Mouse (Mus musculus): ENCODE results near the gene Ang5.
A peak's percentile ranks its signal among the peaks of the same experiment; 100 is the strongest.
"Not testable (repeated sequence)": the region's sequence is repeated elsewhere in the genome, so short reads cannot be mapped to it uniquely, and the experiment has no call there.

Ang5 gene

DNA sequence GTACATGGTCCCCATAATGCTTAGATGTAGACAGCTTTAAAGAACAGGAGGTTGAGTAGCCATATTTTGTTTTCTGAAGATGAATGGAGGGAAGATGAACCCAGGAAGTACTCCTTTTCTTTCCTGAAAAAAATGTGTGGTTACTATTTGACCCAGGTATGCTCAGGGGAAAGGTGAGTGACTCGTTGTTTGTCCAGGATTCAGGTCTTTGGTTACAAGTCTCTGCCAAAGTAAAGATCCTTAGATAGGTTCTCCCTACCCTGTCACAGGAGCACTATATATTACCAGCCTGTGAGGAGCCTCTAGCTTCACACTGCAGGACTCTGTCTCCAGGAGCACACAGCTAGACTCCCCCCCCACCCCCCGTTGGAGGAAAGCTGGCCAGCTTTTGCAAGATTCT lies at the start of gene Ang5:
TSS of gene Ang5 (plus strand) at position 301 of the 400 bp plus-strand sequence.
- not testable (repeated sequence) for H3K36me3 ChIP-seq (ENCODE audit: control insufficient read depth, insufficient read depth, low read length, poor library complexity, severe bottlenecking); DNase-seq (ENCODE audit: low read depth, low spot score); H3K27me3 ChIP-seq (ENCODE audit: control insufficient read depth, insufficient read depth, low read length, poor library complexity, severe bottlenecking)

DNA sequence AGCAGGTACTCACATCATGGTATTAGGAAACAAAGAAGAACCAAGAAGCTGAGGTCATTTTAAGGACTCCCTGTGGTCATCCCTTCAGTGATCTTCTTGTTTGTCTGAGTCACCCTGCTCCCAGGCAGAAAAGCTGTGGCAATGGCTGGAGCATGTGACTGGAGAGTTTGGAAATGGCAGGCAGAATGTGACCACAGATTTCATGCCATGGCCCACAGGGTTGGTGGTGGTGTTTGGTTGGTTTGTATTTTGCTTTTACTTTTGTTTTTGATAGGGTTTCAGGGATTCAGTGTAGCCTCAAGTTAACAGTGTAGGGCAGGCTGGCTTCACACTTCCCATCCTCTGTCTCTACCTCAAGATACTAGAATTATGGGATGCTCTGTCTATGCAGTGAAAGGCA lies 38.7 kb upstream of the Ang5 start:
- H3K36me3 ChIP-seq (ENCODE audit: control insufficient read depth, insufficient read depth, low read length, poor library complexity, severe bottlenecking); H3K27me3 ChIP-seq (ENCODE audit: control insufficient read depth, insufficient read depth, low read length, poor library complexity, severe bottlenecking); DNase-seq (ENCODE audit: low read depth, low spot score): not testable (repeated sequence)

DNA sequence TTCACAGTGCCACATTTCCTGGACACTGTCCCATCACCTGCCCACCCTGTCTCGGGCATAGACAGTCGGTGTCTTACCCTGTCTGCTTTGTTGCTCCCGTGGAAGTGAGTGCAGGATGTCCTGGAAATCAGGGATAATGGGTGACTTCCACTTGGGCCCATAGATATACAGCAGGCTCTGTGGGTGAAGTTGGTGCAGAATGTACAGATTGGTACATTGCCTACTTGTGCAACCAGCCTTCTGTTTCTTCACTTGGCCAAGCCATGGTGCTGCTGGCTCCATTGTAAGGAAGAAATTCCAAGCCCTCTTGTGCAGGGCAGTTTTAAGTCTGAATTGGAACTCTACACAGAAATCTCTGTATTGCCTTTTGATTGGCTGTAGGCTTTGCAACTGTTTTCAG lies 33.4 kb upstream of the Ang5 start, which contains the start of gene Ear10:
TSS of gene Ear10 (minus strand) at position 101 of the 400 bp plus-strand sequence.
- H3K27me3 ChIP-seq (ENCODE audit: control insufficient read depth, insufficient read depth, low read length, poor library complexity, severe bottlenecking); H3K36me3 ChIP-seq (ENCODE audit: control insufficient read depth, insufficient read depth, low read length, poor library complexity, severe bottlenecking); DNase-seq (ENCODE audit: low read depth, low spot score): not testable (repeated sequence)

DNA sequence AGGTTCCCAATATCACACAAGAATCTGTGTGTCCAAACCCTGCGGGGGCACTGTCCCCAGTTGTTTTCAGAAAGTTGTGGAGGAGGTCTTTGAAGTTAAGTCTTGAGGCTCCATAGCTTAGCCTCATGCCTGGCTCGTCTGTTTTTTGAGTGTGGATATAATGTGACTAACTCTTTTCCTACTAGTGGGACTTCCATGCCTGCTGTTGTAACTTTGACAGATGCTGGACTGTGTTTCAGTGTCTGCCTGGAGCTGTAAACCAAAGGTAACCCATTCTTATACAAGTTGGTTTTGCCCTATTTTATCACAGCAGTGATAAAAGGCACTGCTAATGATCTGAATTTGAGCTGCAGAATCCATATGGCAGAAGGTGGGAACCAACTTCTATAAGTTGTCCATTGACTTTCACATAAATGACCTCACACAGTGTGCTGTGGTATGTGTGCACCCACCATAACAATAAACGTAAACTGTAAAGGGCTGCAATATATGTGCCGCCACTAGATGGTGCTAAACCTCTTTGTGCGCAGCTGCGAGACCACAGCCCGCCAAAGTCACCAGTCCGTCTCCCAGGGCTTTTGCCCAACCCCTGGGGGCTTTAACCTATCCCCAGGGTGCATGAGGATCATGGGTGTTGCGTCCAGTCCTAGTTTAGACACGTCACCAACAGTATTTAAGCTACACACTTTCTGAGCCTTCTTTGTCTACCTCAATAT lies 32.0 kb upstream of the Ang5 start, which contains the start of gene Gm8113:
TSS of gene Gm8113 (plus strand) at position 703 of the 716 bp plus-strand sequence.
- peak; percentile 59 for DNase-seq (ENCODE audit: low read depth, low spot score)
- not testable (repeated sequence) for H3K36me3 ChIP-seq (ENCODE audit: control insufficient read depth, insufficient read depth, low read length, poor library complexity, severe bottlenecking); H3K27me3 ChIP-seq (ENCODE audit: control insufficient read depth, insufficient read depth, low read length, poor library complexity, severe bottlenecking)

DNA sequence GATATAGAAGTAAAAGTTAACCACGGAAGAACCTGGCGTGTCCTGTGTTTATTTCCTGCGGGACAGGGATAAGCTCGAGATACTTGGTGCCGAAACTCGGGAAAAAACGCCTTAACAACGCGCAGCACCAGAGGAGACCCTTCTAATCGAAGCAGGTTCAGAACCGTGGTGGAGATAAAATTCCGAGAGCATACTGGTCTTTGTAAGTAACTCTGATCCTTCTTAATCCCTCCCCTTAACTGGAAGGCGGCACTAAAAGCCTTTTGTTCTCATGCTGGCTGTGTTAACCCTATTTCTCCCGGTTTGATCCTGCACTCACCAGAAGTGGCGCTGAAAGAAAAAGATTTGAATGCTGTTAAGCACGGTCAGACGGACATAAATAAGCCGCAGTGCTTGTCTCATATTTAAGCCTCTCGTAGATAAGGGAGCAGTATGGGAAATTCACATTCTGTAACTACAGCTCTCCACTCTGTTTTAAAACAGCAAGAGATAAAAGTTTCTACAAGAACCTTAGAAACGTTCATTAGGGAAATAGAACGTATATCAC lies 31.4 kb upstream of the Ang5 start:
- H3K27me3 ChIP-seq (ENCODE audit: control insufficient read depth, insufficient read depth, low read length, poor library complexity, severe bottlenecking); H3K36me3 ChIP-seq (ENCODE audit: control insufficient read depth, insufficient read depth, low read length, poor library complexity, severe bottlenecking); DNase-seq (ENCODE audit: low read depth, low spot score): not testable (repeated sequence)

DNA sequence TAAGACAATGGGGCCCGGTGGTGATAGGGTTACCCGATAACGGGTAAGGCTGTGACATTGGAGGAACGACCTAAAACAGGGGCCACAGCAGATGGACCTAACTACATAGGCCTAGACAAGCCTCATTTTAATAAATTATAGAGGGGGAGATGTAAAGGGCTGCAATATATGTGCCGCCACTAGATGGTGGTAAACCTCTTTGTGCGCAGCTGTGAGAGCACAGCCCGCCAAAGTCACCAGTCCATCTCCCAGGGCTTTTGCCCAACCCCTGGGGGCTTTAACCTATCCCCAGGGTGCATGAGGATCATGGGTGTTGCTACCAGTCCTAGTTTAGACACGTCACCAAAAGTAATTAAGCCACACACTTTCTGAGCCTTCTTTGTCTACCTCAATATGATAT lies 23.9 kb upstream of the Ang5 start:
- not testable (repeated sequence) for H3K36me3 ChIP-seq (ENCODE audit: control insufficient read depth, insufficient read depth, low read length, poor library complexity, severe bottlenecking); H3K27me3 ChIP-seq (ENCODE audit: control insufficient read depth, insufficient read depth, low read length, poor library complexity, severe bottlenecking)
- peak; percentile 28 for DNase-seq (ENCODE audit: low read depth, low spot score)

DNA sequence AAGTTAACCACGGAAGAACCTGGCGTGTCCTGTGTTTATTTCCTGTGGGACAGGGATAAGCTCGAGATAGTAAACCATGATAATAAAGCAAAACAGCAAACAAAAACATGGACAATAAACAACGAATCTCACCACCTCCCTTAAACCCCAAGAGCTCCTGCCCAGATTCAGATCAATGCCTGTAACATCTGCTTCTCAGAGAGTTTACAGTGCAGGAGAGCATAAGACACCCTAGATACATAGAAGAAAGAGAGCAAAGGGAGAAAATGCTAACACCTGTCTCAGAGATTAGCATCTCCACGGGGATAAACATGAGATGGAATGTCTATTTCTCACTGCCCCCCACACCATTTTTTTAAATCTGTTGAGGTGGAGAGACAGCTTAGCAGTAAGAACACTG lies 23.5 kb upstream of the Ang5 start:
- H3K36me3 ChIP-seq (ENCODE audit: control insufficient read depth, insufficient read depth, low read length, poor library complexity, severe bottlenecking); DNase-seq (ENCODE audit: low read depth, low spot score): not testable (repeated sequence)

DNA sequence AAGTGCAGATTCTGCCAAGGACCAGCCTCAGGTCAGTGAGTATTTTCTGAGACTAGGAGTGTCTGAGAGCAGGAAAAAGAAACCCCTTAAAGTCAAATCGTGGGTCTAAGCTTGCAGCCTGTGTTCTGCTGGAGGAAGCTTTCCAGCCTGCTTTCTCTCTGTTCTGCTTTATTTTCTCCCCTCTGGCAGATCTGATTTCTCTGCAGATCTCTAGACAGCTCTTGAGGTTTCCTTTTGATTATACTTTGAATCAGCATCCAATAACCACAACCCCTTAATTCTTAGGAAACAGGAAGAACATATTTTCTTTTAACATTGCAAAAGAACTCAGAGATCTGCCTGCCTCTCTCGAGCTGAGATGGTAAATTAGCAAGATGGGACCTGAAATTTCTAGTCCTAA lies 3.5 kb upstream of the Ang5 start:
- not testable (repeated sequence) for DNase-seq (ENCODE audit: low read depth, low spot score); H3K27me3 ChIP-seq (ENCODE audit: control insufficient read depth, insufficient read depth, low read length, poor library complexity, severe bottlenecking); H3K36me3 ChIP-seq (ENCODE audit: control insufficient read depth, insufficient read depth, low read length, poor library complexity, severe bottlenecking)

More for the DNA sequence above, 23.5 kb upstream of the Ang5 start:
- not testable (repeated sequence) for H3K27me3 ChIP-seq (ENCODE audit: control insufficient read depth, insufficient read depth, low read length, poor library complexity, severe bottlenecking)

DNA sequence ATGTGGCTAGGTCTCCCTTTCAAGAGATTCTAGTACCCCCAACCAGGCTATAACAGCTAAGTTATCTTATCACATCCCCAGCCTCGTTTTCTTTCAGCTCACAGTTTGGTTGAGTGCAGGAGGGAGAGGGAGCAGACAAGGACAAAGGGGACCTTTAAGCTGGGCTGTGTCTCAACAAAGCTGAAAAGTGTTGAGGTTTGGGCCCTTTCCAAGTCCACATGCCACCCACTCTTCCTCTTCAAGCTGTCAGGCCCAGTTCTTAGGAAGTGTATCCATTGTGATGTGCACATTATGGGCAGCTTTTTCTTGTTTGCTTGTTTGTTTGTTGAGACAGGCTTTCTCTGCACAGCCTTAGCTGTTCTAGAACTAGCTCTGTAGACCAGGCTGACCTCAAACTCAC lies 1.8 kb upstream of the Ang5 start:
- DNase-seq (ENCODE audit: low read depth, low spot score); H3K27me3 ChIP-seq (ENCODE audit: control insufficient read depth, insufficient read depth, low read length, poor library complexity, severe bottlenecking); H3K36me3 ChIP-seq (ENCODE audit: control insufficient read depth, insufficient read depth, low read length, poor library complexity, severe bottlenecking): not testable (repeated sequence)

DNA sequence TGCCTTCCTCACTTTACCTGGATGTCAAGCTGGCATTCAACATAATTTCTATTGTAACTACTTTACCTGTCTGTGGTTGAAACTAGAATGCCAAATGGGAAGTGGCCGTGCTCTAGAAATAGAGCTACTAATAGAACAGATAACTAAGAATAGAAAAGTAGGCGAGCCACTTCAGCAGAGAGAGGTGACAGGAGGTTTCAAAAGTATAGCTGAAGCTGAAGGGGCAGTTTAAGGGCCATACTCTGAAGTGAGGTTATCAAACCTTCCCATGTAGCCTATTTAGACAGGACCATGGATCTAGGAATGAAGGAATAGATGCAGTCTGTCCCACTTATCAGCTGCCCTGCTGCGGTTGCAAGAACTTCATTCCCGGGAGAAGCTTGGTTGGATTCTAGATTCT lies 26.6 kb downstream of the Ang5 start:
- H3K36me3 ChIP-seq (ENCODE audit: control insufficient read depth, insufficient read depth, low read length, poor library complexity, severe bottlenecking): no peaks in the 10 kb centered on the region
- DNase-seq (ENCODE audit: low read depth, low spot score): no peak
- H3K27me3 ChIP-seq (ENCODE audit: control insufficient read depth, insufficient read depth, low read length, poor library complexity, severe bottlenecking): no peaks in the 10 kb centered on the region

DNA sequence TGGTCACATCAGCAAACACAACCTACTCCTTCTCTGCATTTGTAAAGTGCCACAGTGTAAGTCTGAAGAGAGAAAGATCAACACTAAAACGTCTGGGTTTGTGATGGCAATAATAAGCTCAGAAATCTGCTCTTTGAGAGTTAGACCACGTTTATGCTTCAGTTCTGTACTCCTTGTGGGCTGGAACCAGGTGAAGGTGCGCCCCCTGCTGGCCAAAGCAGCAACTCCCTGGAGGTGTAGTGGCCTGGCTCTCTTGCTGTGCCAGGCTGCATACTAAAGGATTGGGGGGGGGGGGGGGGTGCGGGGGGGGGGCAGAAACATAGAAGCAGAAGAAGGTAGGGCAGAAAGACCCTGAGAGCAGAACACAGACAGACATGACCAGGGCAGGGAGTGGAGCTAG lies 27.0 kb downstream of the Ang5 start:
- H3K27me3 ChIP-seq (ENCODE audit: control insufficient read depth, insufficient read depth, low read length, poor library complexity, severe bottlenecking): no peaks in the 10 kb centered on the region
- no peaks in the 10 kb centered on the region for H3K36me3 ChIP-seq (ENCODE audit: control insufficient read depth, insufficient read depth, low read length, poor library complexity, severe bottlenecking)
- peak; percentile 29 for DNase-seq (ENCODE audit: low read depth, low spot score)

DNA sequence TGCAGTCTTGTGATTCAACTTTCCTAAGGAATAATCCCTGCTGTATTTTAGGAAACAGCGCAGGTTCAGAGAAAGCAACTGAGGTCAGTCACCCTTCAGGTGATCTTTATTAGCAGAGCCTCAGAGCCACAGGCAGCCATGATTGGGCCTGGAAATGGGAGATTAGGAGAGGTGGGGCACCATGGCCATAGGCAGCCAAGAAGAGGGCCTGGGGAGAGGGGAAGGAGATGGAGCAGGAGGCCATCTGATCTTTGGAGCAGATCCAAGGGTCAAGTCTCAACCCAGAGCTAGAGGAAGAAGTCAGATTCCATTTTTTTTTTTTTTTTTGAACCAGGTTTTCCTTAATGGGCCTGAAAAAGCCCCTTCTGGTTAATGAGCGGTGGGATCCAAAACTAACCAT lies 29.3 kb downstream of the Ang5 start:
- no peaks in the 10 kb centered on the region for H3K36me3 ChIP-seq (ENCODE audit: control insufficient read depth, insufficient read depth, low read length, poor library complexity, severe bottlenecking)

DNA sequence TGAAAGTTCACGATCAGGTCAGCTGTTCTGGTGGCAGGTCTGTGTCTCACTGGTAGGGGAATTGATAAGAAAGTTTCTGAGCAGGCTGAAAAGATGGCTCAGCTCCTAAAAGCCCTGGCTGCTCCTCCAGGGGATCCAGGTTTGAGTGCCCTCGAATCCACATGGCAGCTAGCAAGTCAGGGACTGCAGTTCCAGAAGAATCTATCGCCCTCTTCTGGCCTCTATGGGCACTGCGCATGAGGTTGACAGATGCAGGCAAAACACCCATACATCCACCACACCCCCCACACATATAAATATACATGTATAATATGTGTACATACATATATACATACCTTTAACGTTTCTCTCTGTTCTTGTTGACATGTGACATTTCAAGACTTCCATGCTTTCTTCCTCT lies 30.5 kb downstream of the Ang5 start:
- H3K36me3 ChIP-seq (ENCODE audit: control insufficient read depth, insufficient read depth, low read length, poor library complexity, severe bottlenecking); H3K27me3 ChIP-seq (ENCODE audit: control insufficient read depth, insufficient read depth, low read length, poor library complexity, severe bottlenecking): not testable (repeated sequence)
- DNase-seq (ENCODE audit: low read depth, low spot score): peak; percentile 1

More for the DNA sequence above, 29.3 kb downstream of the Ang5 start:
- H3K27me3 ChIP-seq (ENCODE audit: control insufficient read depth, insufficient read depth, low read length, poor library complexity, severe bottlenecking): no peaks in the 10 kb centered on the region
- no peak for DNase-seq (ENCODE audit: low read depth, low spot score)

DNA sequence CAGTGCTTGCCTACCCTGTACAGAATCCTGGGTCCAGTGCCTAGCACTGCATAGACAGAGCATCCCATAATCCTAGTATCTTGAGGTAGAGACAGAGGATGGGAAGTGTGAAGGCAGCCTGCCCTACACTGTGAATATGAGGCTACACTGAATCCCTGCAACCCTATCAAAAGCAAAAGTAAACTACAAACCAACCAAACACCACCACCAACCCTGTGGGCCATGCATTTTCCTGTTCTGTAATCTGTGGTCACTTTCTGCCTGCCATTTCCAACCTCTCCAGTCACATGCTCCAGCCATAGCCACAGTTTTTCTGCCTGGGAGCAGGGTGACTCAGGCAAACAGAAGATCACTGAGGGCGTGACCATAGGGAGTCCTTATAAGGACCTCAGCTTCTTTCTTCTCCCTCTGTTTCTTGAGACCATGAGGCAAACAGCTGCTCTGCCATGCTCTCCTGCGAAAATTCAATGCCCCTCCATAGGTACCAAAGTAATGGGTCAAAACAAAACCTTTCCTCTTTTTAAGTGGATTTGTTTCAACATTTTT lies 41.7 kb downstream of the Ang5 start:
- not testable (repeated sequence) for DNase-seq (ENCODE audit: low read depth, low spot score)

DNA sequence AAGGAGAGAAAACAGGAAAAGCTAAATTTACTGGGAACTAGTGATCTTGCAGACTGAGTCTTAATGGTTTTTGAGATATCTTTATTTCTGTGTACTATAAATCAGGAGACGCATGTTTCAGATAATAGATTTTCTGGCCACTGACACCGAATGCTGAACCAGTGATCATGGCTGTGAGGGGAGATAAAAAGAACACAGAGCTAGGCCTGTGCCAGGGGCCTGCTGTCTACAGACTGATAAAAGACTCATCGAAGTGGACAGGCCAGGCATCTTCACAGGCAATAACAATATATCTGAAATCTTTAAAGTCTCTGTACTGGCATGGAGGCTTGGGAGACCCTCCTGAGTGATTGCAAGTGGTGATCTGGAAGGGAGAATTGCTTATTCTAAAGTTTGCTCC lies 44.7 kb downstream of the Ang5 start:
- no peak for DNase-seq (ENCODE audit: low read depth, low spot score)
- Histone ChIP-seq H3K36me3 (ENCODE audit: control insufficient read depth, insufficient read depth, low read length, poor library complexity, severe bottlenecking) (no peaks in the 10 kb centered on the region), H3K27me3 (ENCODE audit: control insufficient read depth, insufficient read depth, low read length, poor library complexity, severe bottlenecking) (no peaks in the 10 kb centered on the region)

More for the DNA sequence above, 41.7 kb downstream of the Ang5 start:
- H3K27me3 ChIP-seq (ENCODE audit: control insufficient read depth, insufficient read depth, low read length, poor library complexity, severe bottlenecking); H3K36me3 ChIP-seq (ENCODE audit: control insufficient read depth, insufficient read depth, low read length, poor library complexity, severe bottlenecking): not testable (repeated sequence)
